Mouse (Mus musculus) forebrain, embryonic 11.5 days (tissue): ENCODE measurements around the gene Ppp3r1. TPM values are rescaled to one million over a fixed set of nuclear protein-coding genes. Genes with fewer than 3 reads are reported as not detected.

ENCODE experiments used
- ATAC-seq: fragments of 200-750 bp; cut with Nextera tagmentation; replicated peaks from 2 replicates; pipeline ENCODE4 v1.8.0; 2017; ENCODE audit warnings: moderate TSS enrichment; ENCODE audit not compliant: low FRiP score
- DNase-seq: peaks from one replicate; pipeline ENCODE4 v3.0.0-alpha.2; 2017; ENCODE audit warnings: low spot score
- H3K27ac ChIP-seq: fragments of 300-500 bp; sonication (generic); 2 replicates; pipeline ENCODE4 v1.5.1; 2014; ENCODE audit warnings: low read depth, low read length
- H3K27me3 ChIP-seq: fragments of 300-500 bp; sonication (generic); 2 replicates; pipeline ENCODE4 v1.6.1; 2014; ENCODE audit warnings: mild to moderate bottlenecking, low read length, mixed read lengths; ENCODE audit not compliant: control insufficient read depth, insufficient read depth
- H3K36me3 ChIP-seq: fragments of 300-500 bp; sonication (generic); 2 replicates; pipeline ENCODE4 v1.6.1; 2014; ENCODE audit warnings: mild to moderate bottlenecking, low read length, moderate library complexity, mixed read lengths; ENCODE audit not compliant: control insufficient read depth, insufficient read depth
- H3K4me1 ChIP-seq: fragments of 300-500 bp; sonication (generic); replicated peaks from 2 replicates; pipeline ENCODE4 v1.6.1; 2014; ENCODE audit warnings: low read length, mixed read lengths; ENCODE audit not compliant: control insufficient read depth, insufficient read depth
- H3K4me2 ChIP-seq: fragments of 300-500 bp; sonication (generic); 2 replicates; pipeline ENCODE4 v1.6.1; 2014; ENCODE audit warnings: low read depth, mild to moderate bottlenecking, low read length, moderate library complexity, mixed read lengths; ENCODE audit not compliant: severe bottlenecking
- H3K4me3 ChIP-seq: fragments of 300-500 bp; sonication (generic); 2 replicates; pipeline ENCODE4 v1.5.1; 2014; ENCODE audit warnings: low read depth, low read length
- H3K9ac ChIP-seq: fragments of 300-500 bp; sonication (generic); 2 replicates; pipeline ENCODE4 v1.6.1; 2014; ENCODE audit warnings: low read length
- H3K9me3 ChIP-seq: fragments of 300-500 bp; sonication (generic); 2 replicates; pipeline ENCODE4 v1.6.1; 2016; ENCODE audit warnings: low read length, mixed read lengths; ENCODE audit not compliant: control insufficient read depth
- WGBS: fragments of 180-500 bp; shearing (Covaris S2); extraction: QIAGEN DNeasy Blood & Tissue Kit; methylation state at CpG from one replicate; pipeline ENCODE4 v1.1.7; 2014; 5-methylcytosine and 5-hydroxymethylcytosine counted together
- polyA plus RNA-seq: library from polyadenylated mRNA; unstranded; fragments of >200 nt; fragmentation: Nextera tagmentation; extraction: Ambion mirVana; gene quantifications from 2 replicates; pipeline ENCODE4 v1.2.1, GENCODE M21; 2014

Gene Ppp3r1
- 94.3 and 103 TPM in 2 replicates for polyA plus RNA-seq

DNA sequence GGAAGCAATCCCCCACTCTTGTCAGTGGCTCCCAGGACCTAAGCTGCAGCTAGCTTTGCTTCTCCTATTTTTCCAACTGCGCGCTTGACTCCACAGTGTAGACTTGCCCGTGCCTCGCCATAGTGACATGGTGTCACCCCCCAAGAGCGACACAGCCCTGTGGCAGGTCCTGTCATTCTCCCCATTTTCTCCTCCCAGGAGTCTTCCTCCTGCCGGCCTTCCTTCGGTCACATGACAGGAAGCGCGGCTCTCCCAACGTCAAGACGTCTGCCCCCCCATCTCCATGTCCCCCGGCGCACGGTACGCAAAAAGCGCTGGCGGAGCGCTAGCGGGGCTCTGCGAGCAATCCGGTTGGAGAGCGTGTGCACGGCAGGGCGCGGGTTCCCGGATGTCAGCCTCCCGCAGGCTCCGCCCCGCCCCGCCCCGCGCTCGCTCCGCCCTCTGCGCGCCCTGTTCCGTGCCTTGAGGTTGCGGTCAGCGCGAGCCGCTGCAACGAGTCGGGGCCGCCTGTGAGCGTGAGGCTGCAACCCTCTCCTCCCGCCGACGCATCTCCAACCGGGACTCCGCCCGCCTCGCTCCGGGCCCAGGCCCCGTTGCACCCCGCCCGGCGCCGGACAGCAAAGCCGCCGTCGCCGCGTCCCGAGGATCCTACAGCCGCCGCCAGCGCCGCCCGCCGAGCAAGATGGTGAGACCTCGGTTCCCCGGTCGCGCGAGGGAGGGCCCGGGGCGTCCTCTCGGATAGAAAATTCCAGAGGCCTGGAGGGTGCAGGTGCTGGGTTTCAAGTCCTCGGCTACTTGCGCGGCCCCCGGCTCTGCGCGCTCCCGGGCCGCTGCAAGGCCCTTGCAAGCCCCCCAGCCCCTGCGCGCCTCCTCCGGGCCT, at the start of gene Ppp3r1:
TSS of gene Ppp3r1 (plus strand) at position 406 of the 880 bp plus-strand sequence.
- Histone ChIP-seq H3K36me3 (no peaks in the 10 kb centered on the region), H3K9me3 (no peaks in the 10 kb centered on the region), H3K9ac (peak within 1 kb of the TSS; percentile 93), H3K4me1 (peaks cover 2% of the 10 kb centered on the region; the same call in 1 of the 2 replicates), H3K27ac (peak within 1 kb of the TSS; percentile 86), H3K4me2 (peak within 1 kb of the TSS; percentile 75), H3K27me3 (no peaks in the 10 kb centered on the region), H3K4me3 (peak within 1 kb of the TSS; percentile 99)
- WGBS = under 1% methylated on average over 81 of the region's 89 CpGs
- DNase-seq = peak; percentile 98
- ATAC-seq = peak; percentile 99

DNA sequence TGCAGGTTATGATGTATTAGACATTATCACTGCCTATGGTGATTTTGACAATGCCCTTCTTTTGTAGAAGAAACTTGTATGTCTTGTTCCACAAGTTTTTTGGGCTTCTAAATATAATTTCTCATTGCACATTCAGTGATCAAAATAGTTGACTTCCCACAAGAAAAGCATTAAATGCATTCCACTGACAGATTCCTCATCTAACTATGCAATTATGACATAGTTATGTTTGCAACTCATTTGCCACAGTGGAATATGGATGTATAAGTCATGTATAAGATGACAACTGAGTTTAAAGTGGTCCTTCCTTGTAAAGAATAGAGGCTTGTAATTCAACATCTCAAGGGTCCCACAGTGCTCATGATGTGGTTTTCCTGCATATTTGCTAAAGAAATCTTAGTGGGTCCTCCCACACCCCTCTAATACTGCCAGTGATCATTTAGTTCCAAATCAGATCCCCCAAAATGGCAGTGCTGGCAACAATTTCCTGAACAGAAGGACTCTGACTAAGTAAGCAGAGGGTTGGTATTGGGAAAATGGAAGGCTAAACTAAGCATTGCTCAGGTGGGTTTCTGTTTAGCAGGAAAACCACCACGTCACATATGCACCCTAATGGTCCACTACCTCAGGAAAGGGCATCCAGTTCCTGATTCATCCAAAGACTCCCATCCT, 46.5 kb upstream of the Ppp3r1 start:
- DNase-seq = no peak
- Histone ChIP-seq H3K4me2 (no peak overlapping the region), H3K27ac (no peak overlapping the region), H3K4me3 (no peak overlapping the region), H3K9ac (no peak overlapping the region), H3K9me3 (no peaks in the 10 kb centered on the region), H3K36me3 (no peaks in the 10 kb centered on the region), H3K4me1 (no peaks in the 10 kb centered on the region), H3K27me3 (no peaks in the 10 kb centered on the region)
- ATAC-seq = no peak
- 86% methylated on average over 1 of the region's 1 CpGs for WGBS

GRCm38 (mm10) chr11:17126418-17126817, 32.6 kb upstream of the Ppp3r1 start:
- H3K4me2 ChIP-seq = no peak overlapping the region
- WGBS = 70% methylated on average over 2 of the region's 2 CpGs
- no peak overlapping the region for H3K4me3 ChIP-seq
- H3K9ac ChIP-seq = no peak overlapping the region
- H3K36me3 ChIP-seq = no peaks in the 10 kb centered on the region
- ATAC-seq (no peak), DNase-seq (no peak)
- H3K27ac ChIP-seq = no peak overlapping the region
- no peaks in the 10 kb centered on the region for H3K4me1 ChIP-seq
- H3K9me3 ChIP-seq = no peaks in the 10 kb centered on the region
- H3K27me3 ChIP-seq = no peaks in the 10 kb centered on the region

- Histone ChIP-seq H3K9me3 (no peaks in the 10 kb centered on the region), H3K4me2 (no peak overlapping the region), H3K27ac (no peak overlapping the region), H3K36me3 (no peaks in the 10 kb centered on the region), H3K4me1 (no peaks in the 10 kb centered on the region), H3K27me3 (no peaks in the 10 kb centered on the region), H3K9ac (no peak overlapping the region), H3K4me3 (no peak overlapping the region)
- WGBS = 7% methylated on average over 6 of the region's 6 CpGs
- ATAC-seq (peak; percentile 45), DNase-seq (no peak)
Measured at GRCm38 (mm10) chr11:17135638-17136037, 23.4 kb upstream of the Ppp3r1 start.

- ATAC-seq = no peak
- H3K36me3 ChIP-seq = no peaks in the 10 kb centered on the region
Measured at GRCm38 (mm10) chr11:17138306-17139033, 20.6 kb upstream of the Ppp3r1 start.

GRCm38 (mm10) chr11:17159738-17160241, 727 bp downstream of the Ppp3r1 start:
- Histone ChIP-seq H3K27ac (peak overlapping the region; percentile 86), H3K27me3 (no peaks in the 10 kb centered on the region), H3K4me1 (peaks cover 3% of the 10 kb centered on the region; the same call in 1 of the 2 replicates), H3K4me2 (peak overlapping the region; percentile 42), H3K4me3 (peak overlapping the region; percentile 99), H3K36me3 (no peaks in the 10 kb centered on the region), H3K9me3 (no peaks in the 10 kb centered on the region), H3K9ac (peak overlapping the region; percentile 93)
- DNase-seq = peak; percentile 76
- ATAC-seq = peak; percentile 60
- WGBS = under 1% methylated on average over 43 of the region's 46 CpGs

More at GRCm38 (mm10) chr11:17138306-17139033, 20.6 kb upstream of the Ppp3r1 start:
- Histone ChIP-seq H3K4me3 (no peak overlapping the region), H3K27ac (no peak overlapping the region), H3K27me3 (no peaks in the 10 kb centered on the region), H3K4me1 (no peaks in the 10 kb centered on the region), H3K9ac (no peak overlapping the region), H3K4me2 (no peak overlapping the region), H3K9me3 (no peaks in the 10 kb centered on the region)
- WGBS = 70% methylated on average over 6 of the region's 6 CpGs
- no peak for DNase-seq

DNA sequence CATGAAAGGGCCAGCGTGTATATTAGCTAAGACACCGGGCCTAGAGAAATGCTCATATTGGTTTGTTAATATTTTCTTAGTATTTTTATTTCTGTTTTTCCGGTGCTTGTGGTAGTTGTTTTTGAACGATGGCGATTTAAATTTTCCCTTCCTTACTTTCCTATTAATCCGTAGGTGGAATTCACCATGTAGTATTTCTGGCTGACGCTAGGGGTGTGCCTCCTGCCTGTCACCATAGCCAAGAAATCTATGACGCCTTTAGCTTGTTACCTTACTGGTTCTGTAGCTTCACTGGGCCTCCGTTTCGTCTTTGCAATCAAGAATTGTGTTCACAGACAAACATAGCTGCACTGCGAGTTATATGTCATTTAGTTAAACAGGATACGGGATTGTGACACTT, 1.2 kb downstream of the Ppp3r1 start:
- peak overlapping the region; percentile 42 for H3K4me2 ChIP-seq
- peaks cover 3% of the 10 kb centered on the region; the same call in 1 of the 2 replicates for H3K4me1 ChIP-seq
- H3K27ac ChIP-seq = peak overlapping the region; percentile 86; the same call in 1 of the 2 replicates
- DNase-seq = peak; percentile 55
- no peak for ATAC-seq
- H3K9ac ChIP-seq = peak overlapping the region; percentile 93
- peak overlapping the region; percentile 99 for H3K4me3 ChIP-seq
- H3K27me3 ChIP-seq = no peaks in the 10 kb centered on the region
- no peaks in the 10 kb centered on the region for H3K36me3 ChIP-seq
- WGBS = 2% methylated on average over 12 of the region's 12 CpGs
- H3K9me3 ChIP-seq = no peaks in the 10 kb centered on the region

- ATAC-seq = no peak
- WGBS = 47% methylated on average over 1 of the region's 1 CpGs
Measured at GRCm38 (mm10) chr11:17163956-17164355, 4.9 kb downstream of the Ppp3r1 start.

More at GRCm38 (mm10) chr11:17163956-17164355, 4.9 kb downstream of the Ppp3r1 start:
- Histone ChIP-seq H3K9me3 (no peaks in the 10 kb centered on the region), H3K4me2 (no peak overlapping the region), H3K36me3 (no peaks in the 10 kb centered on the region), H3K27ac (no peak overlapping the region), H3K4me1 (peaks cover 3% of the 10 kb centered on the region; the same call in 1 of the 2 replicates), H3K9ac (no peak overlapping the region), H3K4me3 (no peak overlapping the region), H3K27me3 (no peaks in the 10 kb centered on the region)
- no peak for DNase-seq
